Mouse (Mus musculus) layer of hippocampus, postnatal 10 days (tissue): Measurements from ENCODE around the gene Pitpnc1. TPM values are rescaled to one million over a fixed set of nuclear protein-coding genes. Genes with fewer than 3 reads are reported as not detected.

Experiments used
- DNase-seq, 2 experiments: peaks; one replicate each; pipeline ENCODE4 v3.0.0; 2021; ENCODE audit warnings: low spot score in 2 of 2
- total RNA-seq, 2 experiments: library from RNA; stranded (reverse); gene quantifications; 2 replicates each; pipeline ENCODE4 v1.2.3; 2021

Gene Pitpnc1
- total RNA-seq, 2 experiments from 2014 or later, result 60.3 to 65.2 TPM

- peak in 1 of 2 experiments; percentile 19 for DNase-seq
These were observed 2.1 kb downstream of the Pitpnc1 start for GRCm38 (mm10) chr11:107468252-107469030.

- DNase-seq, result no peak
These were observed 3.7 kb downstream of the Pitpnc1 start for GRCm38 (mm10) chr11:107466611-107467391.

- DNase-seq, result no peak
These were observed 4.5 kb downstream of the Pitpnc1 start for GRCm38 (mm10) chr11:107465969-107466368.

- no peak for DNase-seq
These were observed 5.5 kb downstream of the Pitpnc1 start for GRCm38 (mm10) chr11:107465041-107465440.

- DNase-seq, result no peak
These were observed 6.4 kb downstream of the Pitpnc1 start for GRCm38 (mm10) chr11:107464141-107464540.

- DNase-seq, result no peak
These were observed 7.2 kb downstream of the Pitpnc1 start for GRCm38 (mm10) chr11:107463251-107463681.

- no peak for DNase-seq
These were observed 8.0 kb downstream of the Pitpnc1 start for GRCm38 (mm10) chr11:107462478-107462877.

GRCm38 (mm10) chr11:107459828-107460227 is 10.7 kb downstream of the Pitpnc1 start:
- no peak for DNase-seq

- no peak for DNase-seq
These were observed 11.5 kb downstream of the Pitpnc1 start for GRCm38 (mm10) chr11:107458986-107459385.

GRCm38 (mm10) chr11:107458286-107458685 is 12.2 kb downstream of the Pitpnc1 start:
- no peak for DNase-seq

- DNase-seq, result no peak
These were observed 13.2 kb downstream of the Pitpnc1 start for GRCm38 (mm10) chr11:107457282-107457681.

GRCm38 (mm10) chr11:107454546-107455462 is 15.7 kb downstream of the Pitpnc1 start:
- no peak for DNase-seq

- no peak for DNase-seq
These were observed 18.4 kb downstream of the Pitpnc1 start for GRCm38 (mm10) chr11:107452053-107452452.

GRCm38 (mm10) chr11:107451106-107451505 is 19.4 kb downstream of the Pitpnc1 start:
- DNase-seq, result no peak

GRCm38 (mm10) chr11:107450097-107450496 is 20.4 kb downstream of the Pitpnc1 start:
- DNase-seq, result no peak

- no peak for DNase-seq
These were observed 21.2 kb downstream of the Pitpnc1 start for GRCm38 (mm10) chr11:107449169-107449910.

GRCm38 (mm10) chr11:107447915-107448314 is 22.6 kb downstream of the Pitpnc1 start:
- no peak for DNase-seq

- DNase-seq, result no peak
These were observed 23.1 kb downstream of the Pitpnc1 start for GRCm38 (mm10) chr11:107447349-107447748.

- no peak for DNase-seq
These were observed 23.8 kb downstream of the Pitpnc1 start for GRCm38 (mm10) chr11:107446650-107447049.

- peak in 1 of 2 experiments; percentile 28 for DNase-seq
These were observed 24.8 kb downstream of the Pitpnc1 start for GRCm38 (mm10) chr11:107445683-107446082.
